Mouse (Mus musculus): ENCODE data around the gene Fcgrt.

- TF ChIP-seq HCFC1 (IDR thresholded peaks at IDR 0.05; ENCODE audit: borderline replicate concordance, insufficient read depth, low read length), result no peak
- no peak for TF ChIP-seq ZC3H11A (IDR thresholded peaks at IDR 0.05; ENCODE audit: borderline replicate concordance, low read depth, low read length)
- no peak for TF ChIP-seq CHD2 (IDR thresholded peaks at IDR 0.05; ENCODE audit: low read depth, low read length)
- TF ChIP-seq ZNF384 (IDR thresholded peaks at IDR 0.05; ENCODE audit: low read depth, low read length), result no peak
Measured at GRCm38 (mm10) chr7:45121404-45121803, 17.8 kb upstream of the Fcgrt start.

All from ES-E14 (cell line).